In the genomic region with DNA sequence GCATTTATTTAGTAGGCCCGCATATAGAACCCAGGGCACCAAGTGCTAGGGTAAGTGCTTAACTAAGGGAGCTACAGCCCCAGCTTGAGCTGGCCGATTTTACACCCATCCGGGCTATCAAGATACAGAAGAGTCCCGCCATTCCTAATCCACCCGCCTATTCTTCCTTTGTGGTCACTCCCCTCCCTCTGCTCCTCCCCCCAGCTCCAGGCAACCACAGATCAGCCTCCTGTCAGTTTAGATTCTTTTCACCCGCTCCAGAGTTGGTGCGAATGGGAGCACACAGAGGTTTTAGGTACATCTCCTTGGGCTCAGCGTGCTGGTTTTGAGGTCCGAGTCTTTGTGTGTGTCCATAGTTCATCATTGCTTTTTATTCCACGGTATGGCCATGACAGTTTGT, we compare ENCODE assay signal across 10 mouse cellular contexts. TPM values are rescaled to one million over a fixed set of nuclear protein-coding genes. Genes with fewer than 3 reads are reported as not detected.
DNase-seq lines count a peak whose midpoint lies in the region; ATAC-seq and TF ChIP-seq lines count a peak whose summit lies in the region.
"Had no signal": no experiment of that assay in that cellular context is flagged by ENCODE, and none has a peak within 500 bp of the region (broad histone marks: within the 10 kb centered on the region; RNA-seq: fewer than 3 reads in every experiment).

No protein-coding gene starts in this region.

- 13% methylated on average over 10 of the region's 10 CpGs for WGBS in heart, embryonic 13.5 days
- 7% methylated on average over 10 of the region's 10 CpGs for WGBS in forebrain, postnatal 0 days
- WGBS in midbrain, embryonic 14.5 days = under 1% methylated on average over 10 of the region's 10 CpGs

- intact Hi-C loops in heart, postnatal 36 days (cut with DNase I) = no loop called here
- intact Hi-C loops in left cerebral cortex, postnatal 4 days (cut with DNase I) = no loop called here

- H3K4me1 ChIP-seq in heart, embryonic 13.5 days = peaks cover 22% of the 10 kb centered on the region
- H3K4me1 ChIP-seq in forebrain, postnatal 0 days (ENCODE audit: insufficient read depth) = no peaks in the 10 kb centered on the region
- H3K4me1 ChIP-seq in midbrain, embryonic 14.5 days (ENCODE audit: control insufficient read depth, insufficient read depth, low read length) = peaks cover 12% of the 10 kb centered on the region; the same call in 1 of the 2 replicates

- no peaks in the 10 kb centered on the region for H3K36me3 ChIP-seq in heart, embryonic 13.5 days
- no peaks in the 10 kb centered on the region for H3K36me3 ChIP-seq in forebrain, postnatal 0 days (ENCODE audit: insufficient read depth)
- H3K36me3 ChIP-seq in midbrain, embryonic 14.5 days (ENCODE audit: control insufficient read depth, insufficient read depth, low read length) = no peaks in the 10 kb centered on the region

- H3K27me3 ChIP-seq in heart, embryonic 13.5 days (replicated peaks) = peaks cover 58% of the 10 kb centered on the region
- no peaks in the 10 kb centered on the region for H3K27me3 ChIP-seq in forebrain, postnatal 0 days (ENCODE audit: insufficient read depth, low read length)
- H3K27me3 ChIP-seq in midbrain, embryonic 14.5 days (ENCODE audit: control insufficient read depth, insufficient read depth, low read length) = peaks cover 16% of the 10 kb centered on the region; the same call in 1 of the 2 replicates

- no peak for TF ChIP-seq CTCF in forebrain, postnatal 0 days (IDR thresholded peaks at IDR 0.05; ENCODE audit: low read depth)

- no peak for ATAC-seq in heart, embryonic 13.5 days (ENCODE audit: extremely low read depth, insufficient number of reproducible peaks, low FRiP score, low TSS enrichment)
- ATAC-seq in forebrain, postnatal 0 days = no peak
- ATAC-seq in midbrain, embryonic 14.5 days (ENCODE audit: low FRiP score, low TSS enrichment) = no peak
- ATAC-seq in CD4-positive, CD25-positive, alpha-beta regulatory T cell, adult 4 months = no peak

- peak overlapping the region; percentile 44 for H3K4me2 ChIP-seq in heart, embryonic 13.5 days
- H3K4me2 ChIP-seq in forebrain, postnatal 0 days (ENCODE audit: low read depth) = peak overlapping the region; percentile 71
- H3K4me2 ChIP-seq in midbrain, embryonic 14.5 days (ENCODE audit: low read length) = peak overlapping the region; percentile 35

- no peak overlapping the region; the same call in 1 of the 2 replicates for H3K9ac ChIP-seq in heart, embryonic 13.5 days
- H3K9ac ChIP-seq in forebrain, postnatal 0 days = no peak overlapping the region
- H3K9ac ChIP-seq in midbrain, embryonic 14.5 days (replicated peaks; ENCODE audit: low read length) = no peak overlapping the region; the same call in 1 of the 2 replicates

- no peak for DNase-seq in heart, postnatal 36 days
- peak; percentile 83 for DNase-seq in Muller cell, postnatal 12 days (ENCODE audit: inconsistent ontology term)
- DNase-seq in forebrain, postnatal 0 days = peak; percentile 33
- DNase-seq in midbrain, embryonic 14.5 days = peak; percentile 75
- DNase-seq in left cerebral cortex, postnatal 4 days = no peak
- DNase-seq in cerebellum, adult 9-11 months = no peak
- DNase-seq: right cerebral cortex, postnatal 14 days had no signal

- no peaks in the 10 kb centered on the region for H3K9me3 ChIP-seq in heart, embryonic 13.5 days
- no peaks in the 10 kb centered on the region for H3K9me3 ChIP-seq in forebrain, postnatal 0 days (ENCODE audit: low read length)
- no peaks in the 10 kb centered on the region for H3K9me3 ChIP-seq in midbrain, embryonic 14.5 days (ENCODE audit: control insufficient read depth, low read length)

- H3K27ac ChIP-seq in heart, embryonic 13.5 days (replicated peaks) = no peak overlapping the region
- no peak overlapping the region for H3K27ac ChIP-seq in forebrain, postnatal 0 days (ENCODE audit: low read depth, low read length)
- H3K27ac ChIP-seq in midbrain, embryonic 14.5 days (replicated peaks; ENCODE audit: low read depth, low read length) = no peak overlapping the region

- peak overlapping the region; percentile 7 for H3K4me3 ChIP-seq in heart, embryonic 13.5 days
- H3K4me3 ChIP-seq in forebrain, postnatal 0 days (ENCODE audit: low read depth, low read length) = no peak overlapping the region
- 0 out of 2 replicates have a peak overlapping the region, but pooled peaks have one; percentile 3 for H3K4me3 ChIP-seq in midbrain, embryonic 14.5 days (replicated peaks; ENCODE audit: low read depth, low read length)

RNA-seq across cellular contexts. Expression of a gene that starts 16.5 kb away (rescaled TPM):
- not detected in 2 replicates for polyA plus RNA-seq in heart, embryonic 13.5 days (2015; fragmentation: Nextera tagmentation; extraction: Ambion mirVana)
- total RNA-seq in heart, postnatal 36 days (2021) = not detected
- total RNA-seq in forebrain, postnatal 0 days (2014; rRNA removed) = 0.15 and 0.24 TPM in 2 replicates
- polyA plus RNA-seq in forebrain, postnatal 0 days (2015; fragmentation: Nextera tagmentation; extraction: Ambion mirVana) = 0.05 and 0.10 TPM in 2 replicates
- not detected in 2 replicates for polyA plus RNA-seq in midbrain, embryonic 14.5 days (2014; fragmentation: Nextera tagmentation; extraction: Ambion mirVana)
- total RNA-seq in left cerebral cortex, postnatal 4 days (2021) = under 1 TPM in 1 of 2 experiments, not detected in 1; 0.12 TPM
- polyA plus RNA-seq in CD4-positive, CD25-positive, alpha-beta regulatory T cell, adult 4 months (2017; shearing (Covaris generic)) = under 1 TPM in 1 of 2 experiments, not detected in 1; 0.17 TPM
- total RNA-seq: liver, adult 2 months had no signal
- polyA plus RNA-seq: liver, adult 2 months had no signal

RNA-seq across cellular contexts. Expression of a gene that starts 28.7 kb away (rescaled TPM):
- not detected in 2 replicates for polyA plus RNA-seq in heart, embryonic 13.5 days (2015; fragmentation: Nextera tagmentation; extraction: Ambion mirVana)
- not detected for total RNA-seq in heart, postnatal 36 days (2021)
- total RNA-seq in forebrain, postnatal 0 days (2014; rRNA removed) = not detected in 2 replicates
- not detected in 2 replicates for polyA plus RNA-seq in forebrain, postnatal 0 days (2015; fragmentation: Nextera tagmentation; extraction: Ambion mirVana)
- not detected in 2 replicates for polyA plus RNA-seq in midbrain, embryonic 14.5 days (2014; fragmentation: Nextera tagmentation; extraction: Ambion mirVana)
- not detected for total RNA-seq in left cerebral cortex, postnatal 4 days (2021)
- polyA plus RNA-seq in CD4-positive, CD25-positive, alpha-beta regulatory T cell, adult 4 months (2017; shearing (Covaris generic)) = not detected
- total RNA-seq: liver, adult 2 months had no signal
- polyA plus RNA-seq: liver, adult 2 months had no signal

RNA-seq across cellular contexts. Expression of a gene that starts 36.4 kb away (rescaled TPM):
- 25.1 and 27.5 TPM in 2 replicates for polyA plus RNA-seq in heart, embryonic 13.5 days (2015; fragmentation: Nextera tagmentation; extraction: Ambion mirVana)
- total RNA-seq in heart, postnatal 36 days (2021) = 10 to 100 TPM; 28.4 to 33.7 TPM
- 216 and 242 TPM in 2 replicates for total RNA-seq in forebrain, postnatal 0 days (2014; rRNA removed)
- 46.6 and 51.9 TPM in 2 replicates for polyA plus RNA-seq in forebrain, postnatal 0 days (2015; fragmentation: Nextera tagmentation; extraction: Ambion mirVana)
- 105 and 116 TPM in 2 replicates for polyA plus RNA-seq in midbrain, embryonic 14.5 days (2014; fragmentation: Nextera tagmentation; extraction: Ambion mirVana)
- 100 to 1,000 TPM; 194 to 205 TPM for total RNA-seq in left cerebral cortex, postnatal 4 days (2021)
- polyA plus RNA-seq in CD4-positive, CD25-positive, alpha-beta regulatory T cell, adult 4 months (2017; shearing (Covaris generic)) = 10 to 100 TPM; 21.0 to 25.9 TPM

Comparison
In these comparisons a context has a peak if more than half of its experiments do, and no peak if none do; other contexts are left out.
1. DNase-seq: peak in Muller cell, postnatal 12 days (single experiment), forebrain, postnatal 0 days (single experiment) and midbrain, embryonic 14.5 days (single experiment); none in heart, postnatal 36 days (0 of 2), left cerebral cortex, postnatal 4 days (single experiment) and cerebellum, adult 9-11 months (single experiment).
2. Peak in every context shown above with its lines, with median percentiles within 50 percentile points of each other: H3K4me2 ChIP-seq.